Mouse (Mus musculus): ENCODE measurements around the gene Ccdc51.

Ccdc51 gene

GRCm38 (mm10) chr9:109100307-109100928 is 18.1 kb downstream of the Ccdc51 start:
- TF ChIP-seq GATA4 (IDR thresholded peaks at IDR 0.05; ENCODE audit: insufficient replicate concordance, low read length), result no peak

- no peak for TF ChIP-seq GATA4 (IDR thresholded peaks at IDR 0.05; ENCODE audit: insufficient replicate concordance, low read length)
Observed at GRCm38 (mm10) chr9:109101933-109102445, 19.7 kb downstream of the Ccdc51 start.

GRCm38 (mm10) chr9:109102541-109102940 is 20.2 kb downstream of the Ccdc51 start:
- no peak for TF ChIP-seq GATA4 (IDR thresholded peaks at IDR 0.05; ENCODE audit: insufficient replicate concordance, low read length)

- TF ChIP-seq GATA4 (IDR thresholded peaks at IDR 0.05; ENCODE audit: insufficient replicate concordance, low read length), result no peak
Observed at GRCm38 (mm10) chr9:109103250-109103649, 21.0 kb downstream of the Ccdc51 start.

- no peak for TF ChIP-seq GATA4 (IDR thresholded peaks at IDR 0.05; ENCODE audit: insufficient replicate concordance, low read length)
Observed at GRCm38 (mm10) chr9:109104083-109104482, 21.8 kb downstream of the Ccdc51 start.

GRCm38 (mm10) chr9:109105011-109105410 is 22.7 kb downstream of the Ccdc51 start:
- no peak for TF ChIP-seq GATA4 (IDR thresholded peaks at IDR 0.05; ENCODE audit: insufficient replicate concordance, low read length)

GRCm38 (mm10) chr9:109105648-109106047 is 23.4 kb downstream of the Ccdc51 start:
- no peak for TF ChIP-seq GATA4 (IDR thresholded peaks at IDR 0.05; ENCODE audit: insufficient replicate concordance, low read length)

GRCm38 (mm10) chr9:109107341-109107740 is 25.0 kb downstream of the Ccdc51 start:
- no peak for TF ChIP-seq GATA4 (IDR thresholded peaks at IDR 0.05; ENCODE audit: insufficient replicate concordance, low read length)

GRCm38 (mm10) chr9:109110240-109110639 is 27.9 kb downstream of the Ccdc51 start:
- TF ChIP-seq GATA4 (IDR thresholded peaks at IDR 0.05; ENCODE audit: insufficient replicate concordance, low read length), result no peak

GRCm38 (mm10) chr9:109111101-109111500 is 28.8 kb downstream of the Ccdc51 start:
- no peak for TF ChIP-seq GATA4 (IDR thresholded peaks at IDR 0.05; ENCODE audit: insufficient replicate concordance, low read length)

GRCm38 (mm10) chr9:109111591-109111990 is 29.3 kb downstream of the Ccdc51 start:
- no peak for TF ChIP-seq GATA4 (IDR thresholded peaks at IDR 0.05; ENCODE audit: insufficient replicate concordance, low read length)

- no peak for TF ChIP-seq GATA4 (IDR thresholded peaks at IDR 0.05; ENCODE audit: insufficient replicate concordance, low read length)
Observed at GRCm38 (mm10) chr9:109113331-109113730, 31.0 kb downstream of the Ccdc51 start.

- TF ChIP-seq GATA4 (IDR thresholded peaks at IDR 0.05; ENCODE audit: insufficient replicate concordance, low read length), result no peak
Observed at GRCm38 (mm10) chr9:109114276-109114675, 32.0 kb downstream of the Ccdc51 start.

GRCm38 (mm10) chr9:109114871-109115270 is 32.6 kb downstream of the Ccdc51 start:
- TF ChIP-seq GATA4 (IDR thresholded peaks at IDR 0.05; ENCODE audit: insufficient replicate concordance, low read length), result no peak

GRCm38 (mm10) chr9:109116205-109116604 is 33.9 kb downstream of the Ccdc51 start:
- no peak for TF ChIP-seq GATA4 (IDR thresholded peaks at IDR 0.05; ENCODE audit: insufficient replicate concordance, low read length)

GRCm38 (mm10) chr9:109118106-109118505 is 35.8 kb downstream of the Ccdc51 start:
- no peak for TF ChIP-seq GATA4 (IDR thresholded peaks at IDR 0.05; ENCODE audit: insufficient replicate concordance, low read length)

GRCm38 (mm10) chr9:109119571-109119970 is 37.3 kb downstream of the Ccdc51 start:
- TF ChIP-seq GATA4 (IDR thresholded peaks at IDR 0.05; ENCODE audit: insufficient replicate concordance, low read length), result no peak
